Mouse (Mus musculus) kidney, postnatal 0 days (tissue): ENCODE data around the gene Zkscan3. TPM values are rescaled to one million over a fixed set of nuclear protein-coding genes. Genes with fewer than 3 reads are reported as not detected.

Experiments
- ATAC-seq: fragments of 200-750 bp; cut with Nextera tagmentation; replicated peaks from 2 replicates; pipeline ENCODE4 v1.8.0; 2017; ENCODE audit warnings: low read depth, moderate number of reproducible peaks, moderate TSS enrichment, moderate library complexity; ENCODE audit not compliant: low FRiP score
- DNase-seq: peaks from one replicate; pipeline ENCODE4 v3.0.0-alpha.2; 2016; ENCODE audit warnings: low spot score
- H3K27ac ChIP-seq: fragments of 300-500 bp; sonication (generic); 2 replicates; pipeline ENCODE4 v1.5.1; 2014; ENCODE audit warnings: mild to moderate bottlenecking
- H3K27me3 ChIP-seq: fragments of 300-500 bp; sonication (generic); 2 replicates; pipeline ENCODE4 v1.6.1; 2014; ENCODE audit warnings: low read length, mixed read lengths; ENCODE audit not compliant: insufficient read depth
- H3K36me3 ChIP-seq: fragments of 300-500 bp; sonication (generic); 2 replicates; pipeline ENCODE4 v1.6.1; 2014; ENCODE audit warnings: low read length, mixed read lengths; ENCODE audit not compliant: insufficient read depth
- H3K4me1 ChIP-seq: fragments of 300-500 bp; sonication (generic); replicated peaks from 2 replicates; pipeline ENCODE4 v1.6.1; 2014; ENCODE audit warnings: antibody characterized with exemption, low read length, mixed read lengths; ENCODE audit not compliant: insufficient read depth
- H3K4me2 ChIP-seq: fragments of 300-500 bp; sonication (generic); 2 replicates; pipeline ENCODE4 v1.6.1; 2014; ENCODE audit warnings: mild to moderate bottlenecking, low read length, moderate library complexity, mixed read lengths
- H3K4me3 ChIP-seq: fragments of 300-500 bp; sonication (generic); replicated peaks from 2 replicates; pipeline ENCODE4 v1.5.1; 2014; ENCODE audit warnings: low read depth, low read length
- H3K9ac ChIP-seq: fragments of 300-500 bp; sonication (generic); 2 replicates; pipeline ENCODE4 v1.6.1; 2014; ENCODE audit warnings: low read depth, low read length
- H3K9me3 ChIP-seq: fragments of 300-500 bp; sonication (generic); replicated peaks from 2 replicates; pipeline ENCODE4 v1.6.1; 2016; ENCODE audit warnings: low read length, inconsistent platforms, mixed read lengths
- CTCF ChIP-seq: IDR thresholded peaks from 2 replicates; pipeline ENCODE4 v1.5.1; 2016; ENCODE audit warnings: antibody characterized with exemption, low read depth, mild to moderate bottlenecking, moderate library complexity
- WGBS: fragments of 180-500 bp; shearing (Covaris S2); extraction: QIAGEN DNeasy Blood & Tissue Kit; methylation state at CpG from one replicate; pipeline ENCODE4 v1.1.7; 2014; 5-methylcytosine and 5-hydroxymethylcytosine counted together
- microRNA counts: library from miRNA; unstranded; fragments of <30 nt; microRNA quantifications from one replicate; lab custom pipeline; 2015
- microRNA-seq: library from miRNA; unstranded; fragments of <30 nt; microRNA quantifications from one replicate; pipeline ENCODE4, GENCODE M21; 2016
- polyA plus RNA-seq: library from polyadenylated mRNA; unstranded; fragments of >200 nt; fragmentation: Nextera tagmentation; extraction: Ambion mirVana; gene quantifications from 2 replicates; pipeline ENCODE4 v1.2.1, GENCODE M21; 2015

Gene Zkscan3
- polyA plus RNA-seq, 1 experiment from 2014 or later: 64.7 TPM

- 80% methylated on average over 1 of the region's 1 CpGs for WGBS
- no peaks in the 10 kb centered on the region for H3K27me3 ChIP-seq
- no peak within 1 kb of the TSS for H3K4me2 ChIP-seq
- ATAC-seq: no peak
- no peak for TF ChIP-seq CTCF
- H3K4me3 ChIP-seq: no peak within 1 kb of the TSS
- H3K4me1 ChIP-seq: no peaks in the 10 kb centered on the region
- no peaks in the 10 kb centered on the region for H3K36me3 ChIP-seq
- no peaks in the 10 kb centered on the region for H3K9me3 ChIP-seq
- no peak for DNase-seq
- no peak within 1 kb of the TSS for H3K9ac ChIP-seq
- H3K27ac ChIP-seq: no peak within 1 kb of the TSS
Measured at GRCm38 (mm10) chr13:21346610-21347009, 55.9 kb downstream of the Zkscan3 start, which contains the start of gene Olfr1367. Olfr1367 (plus strand) TSS chr13:21346910.

MicroRNA genes within 50 kb of the gene (microRNA counts, 519-probe panel; counts per million panel counts)
- microRNA mmu-miR-1896 (lab: Ali Mortazavi, UCI): 330 counts per million, percentile 68 among the panel's probes with 10 or more counts

Small RNA genes within 50 kb of the gene (microRNA-seq; reads per million reads assigned to microRNA genes)
- not detected for gene Mir1896
- not detected for gene Mir6942

Other genes starting within 250 kb of the Zkscan3 start
- 101 and 103 TPM in 2 replicates for gene Trim27, start 223.3 kb downstream of the Zkscan3 start, polyA plus RNA-seq
- gene Gpx5, start 110.0 kb downstream of the Zkscan3 start, polyA plus RNA-seq: not detected in 2 replicates
- gene Gpx6, start 90.6 kb downstream of the Zkscan3 start, polyA plus RNA-seq: 57.5 and 67.8 TPM in 2 replicates
- not detected in 2 replicates for gene Olfr1367, start 55.8 kb downstream of the Zkscan3 start, polyA plus RNA-seq
- 9.7 and 10.0 TPM in 2 replicates for gene Zscan12, start 39.9 kb downstream of the Zkscan3 start, polyA plus RNA-seq
- gene Pgbd1, start 38.3 kb upstream of the Zkscan3 start, polyA plus RNA-seq: 2.0 and 2.5 TPM in 2 replicates
- 21.1 and 23.2 TPM in 2 replicates for gene Zscan26, start 51.0 kb upstream of the Zkscan3 start, polyA plus RNA-seq
- gene Nkapl, start 65.8 kb upstream of the Zkscan3 start, polyA plus RNA-seq: 3.4 and 3.7 TPM in 2 replicates
- gene Zkscan4, start 76.2 kb upstream of the Zkscan3 start, polyA plus RNA-seq: 4.0 and 4.3 TPM in 2 replicates
- not detected in 2 replicates for gene Gm10065, start 76.7 kb upstream of the Zkscan3 start, polyA plus RNA-seq
- 0.43 TPM in 2 replicates for gene AK157302, start 92.5 kb upstream of the Zkscan3 start, polyA plus RNA-seq
- 13.3 and 18.1 TPM in 2 replicates for gene Gm11273, start 98.7 kb upstream of the Zkscan3 start, polyA plus RNA-seq
- gene Zkscan8, start 128.4 kb upstream of the Zkscan3 start, polyA plus RNA-seq: 4.6 and 5.0 TPM in 2 replicates
- gene Olfr1366, start 140.1 kb upstream of the Zkscan3 start, polyA plus RNA-seq: 0.11 and 0.13 TPM in 2 replicates
- not detected in 2 replicates for gene Olfr1535, start 157.1 kb upstream of the Zkscan3 start, polyA plus RNA-seq
- not detected in 2 replicates for gene Olfr1364, start 179.0 kb upstream of the Zkscan3 start, polyA plus RNA-seq
- not detected in 2 replicates for gene Olfr1362, start 211.3 kb upstream of the Zkscan3 start, polyA plus RNA-seq
- not detected in 2 replicates for gene Olfr11, start 239.8 kb upstream of the Zkscan3 start, polyA plus RNA-seq